Comparison of ENCODE assay signal across 10 mouse cellular contexts in genomic region chr9:113812671-113813001, GRCm38 (mm10).
A peak's percentile ranks its signal among the peaks of the same experiment; 100 is the strongest.
DNase-seq lines count a peak whose midpoint lies in the region; ATAC-seq lines count a peak whose summit lies in the region.
"Had no signal": no experiment of that assay in that cellular context is flagged by ENCODE, and none has a peak within 500 bp of the region (broad histone marks: within the 10 kb centered on the region; RNA-seq: fewer than 3 reads in every experiment).

No protein-coding gene starts in this region.

- no peak for ATAC-seq in kidney, embryonic 15.5 days (replicated peaks; ENCODE audit: low FRiP score)
- ATAC-seq in embryonic facial prominence, embryonic 15.5 days (ENCODE audit: insufficient number of reproducible peaks, low FRiP score, low TSS enrichment, low read depth), result no peak
- ATAC-seq in hindbrain, embryonic 15.5 days (ENCODE audit: low FRiP score, low read depth), result peak; percentile 59
- ATAC-seq in midbrain, embryonic 15.5 days (replicated peaks), result peak; percentile 74

- 0 out of 2 replicates have a peak, but pooled peaks cover 4% of the 10 kb centered on the region for H3K36me3 ChIP-seq in kidney, embryonic 15.5 days
- no peaks in the 10 kb centered on the region for H3K36me3 ChIP-seq in embryonic facial prominence, embryonic 15.5 days
- H3K36me3 ChIP-seq in hindbrain, embryonic 15.5 days, result no peaks in the 10 kb centered on the region
- H3K36me3 ChIP-seq in midbrain, embryonic 15.5 days (replicated peaks), result no peaks in the 10 kb centered on the region

- H3K4me3 ChIP-seq in kidney, embryonic 15.5 days (replicated peaks), result peak overlapping the region; percentile 24
- peak overlapping the region; percentile 36 for H3K4me3 ChIP-seq in embryonic facial prominence, embryonic 15.5 days (replicated peaks)
- peak overlapping the region; percentile 47 for H3K4me3 ChIP-seq in hindbrain, embryonic 15.5 days
- peak overlapping the region; percentile 53 for H3K4me3 ChIP-seq in midbrain, embryonic 15.5 days

- H3K9me3 ChIP-seq in kidney, embryonic 15.5 days (replicated peaks), result no peaks in the 10 kb centered on the region
- no peaks in the 10 kb centered on the region for H3K9me3 ChIP-seq in embryonic facial prominence, embryonic 15.5 days (replicated peaks)
- no peaks in the 10 kb centered on the region for H3K9me3 ChIP-seq in hindbrain, embryonic 15.5 days
- H3K9me3 ChIP-seq in midbrain, embryonic 15.5 days, result no peaks in the 10 kb centered on the region
- H3K9me3 ChIP-seq: G1E had no signal

- H3K4me1 ChIP-seq in kidney, embryonic 15.5 days, result peaks cover 8% of the 10 kb centered on the region; the same call in 1 of the 2 replicates
- peaks cover 8% of the 10 kb centered on the region for H3K4me1 ChIP-seq in embryonic facial prominence, embryonic 15.5 days
- H3K4me1 ChIP-seq in hindbrain, embryonic 15.5 days (replicated peaks), result peaks cover 37% of the 10 kb centered on the region
- H3K4me1 ChIP-seq in midbrain, embryonic 15.5 days, result peaks cover 33% of the 10 kb centered on the region

- peak overlapping the region; percentile 48 for H3K4me2 ChIP-seq in kidney, embryonic 15.5 days
- H3K4me2 ChIP-seq in embryonic facial prominence, embryonic 15.5 days (replicated peaks), result peak overlapping the region; percentile 50
- H3K4me2 ChIP-seq in hindbrain, embryonic 15.5 days, result peak overlapping the region; percentile 65
- H3K4me2 ChIP-seq in midbrain, embryonic 15.5 days, result peak overlapping the region; percentile 56

- DNase-seq in kidney, adult 18-20 months, result no peak
- DNase-seq in spleen, postnatal 14 days (ENCODE audit: low spot score in 2 of 2), result no peak
- DNase-seq in urinary bladder, postnatal 4 days (ENCODE audit: low spot score in 2 of 2), result no peak
- DNase-seq in testis, postnatal 14 days (ENCODE audit: low spot score), result no peak

- no peak overlapping the region for H3K9ac ChIP-seq in kidney, embryonic 15.5 days
- no peak overlapping the region for H3K9ac ChIP-seq in embryonic facial prominence, embryonic 15.5 days
- peak overlapping the region; percentile 48 for H3K9ac ChIP-seq in hindbrain, embryonic 15.5 days
- peak overlapping the region; percentile 69 for H3K9ac ChIP-seq in midbrain, embryonic 15.5 days

- 63% methylated on average over 4 of the region's 4 CpGs for WGBS in kidney, embryonic 15.5 days
- WGBS in embryonic facial prominence, embryonic 15.5 days, result 51% methylated on average over 4 of the region's 4 CpGs
- 47% methylated on average over 4 of the region's 4 CpGs for WGBS in hindbrain, embryonic 15.5 days
- 58% methylated on average over 4 of the region's 4 CpGs for WGBS in midbrain, embryonic 15.5 days

- H3K27me3 ChIP-seq in kidney, embryonic 15.5 days, result no peaks in the 10 kb centered on the region
- no peaks in the 10 kb centered on the region for H3K27me3 ChIP-seq in embryonic facial prominence, embryonic 15.5 days
- H3K27me3 ChIP-seq in hindbrain, embryonic 15.5 days, result no peaks in the 10 kb centered on the region
- no peaks in the 10 kb centered on the region for H3K27me3 ChIP-seq in midbrain, embryonic 15.5 days (replicated peaks)

- no peak overlapping the region for H3K27ac ChIP-seq in kidney, embryonic 15.5 days
- H3K27ac ChIP-seq in embryonic facial prominence, embryonic 15.5 days (replicated peaks), result no peak overlapping the region
- H3K27ac ChIP-seq in hindbrain, embryonic 15.5 days (replicated peaks), result peak overlapping the region; percentile 96
- H3K27ac ChIP-seq in midbrain, embryonic 15.5 days, result peak overlapping the region; percentile 96
- H3K27ac ChIP-seq: macrophage had no signal

Comparison
In these comparisons a context has a peak if more than half of its experiments do, and no peak if none do; other contexts are left out.
1. ATAC-seq: peak in hindbrain, embryonic 15.5 days (single experiment) and midbrain, embryonic 15.5 days (single experiment); none in kidney, embryonic 15.5 days (single experiment) and embryonic facial prominence, embryonic 15.5 days (single experiment).
2. H3K27ac ChIP-seq: peak in hindbrain, embryonic 15.5 days (single experiment) and midbrain, embryonic 15.5 days (single experiment); none in kidney, embryonic 15.5 days (single experiment) and embryonic facial prominence, embryonic 15.5 days (single experiment).
3. H3K9ac ChIP-seq: peak in hindbrain, embryonic 15.5 days (single experiment) and midbrain, embryonic 15.5 days (single experiment); none in kidney, embryonic 15.5 days (single experiment) and embryonic facial prominence, embryonic 15.5 days (single experiment).
4. Peak in every context shown above with its lines, with median percentiles within 50 percentile points of each other: H3K4me2 ChIP-seq and H3K4me3 ChIP-seq.